Mouse (Mus musculus) small intestine, adult 2 months (tissue): ENCODE measurements at regions not wholly inside any gene's neighbourhood (a gene's known extent, or its start where the extent isn't known, plus 50 kb on each side); places are given as distances from the start of the nearest gene placed in this dataset.

Experiments used
- H3K27ac ChIP-seq: fragments of 200-500 bp; 2 replicates; pipeline ENCODE4 v1.5.1; 2012; ENCODE audit warnings: low read depth, low read length, control low read depth, inconsistent platforms; ENCODE audit not compliant: insufficient read depth
- H3K27me3 ChIP-seq: fragments of 200-500 bp; 2 replicates; pipeline ENCODE4 v1.6.1; 2012; ENCODE audit warnings: mild to moderate bottlenecking, moderate library complexity, low read length, inconsistent platforms; ENCODE audit not compliant: control insufficient read depth, insufficient read depth
- H3K36me3 ChIP-seq: fragments of 200-500 bp; 2 replicates; pipeline ENCODE4 v1.6.1; 2012; ENCODE audit warnings: mild to moderate bottlenecking, low read length, control low read depth, inconsistent platforms; ENCODE audit not compliant: control insufficient read depth, insufficient read depth
- H3K4me1 ChIP-seq: fragments of 200-500 bp; 2 replicates; pipeline ENCODE4 v1.6.1; 2012; ENCODE audit warnings: low read length, inconsistent platforms, mixed read lengths; ENCODE audit not compliant: control insufficient read depth, insufficient read depth, insufficient read length
- H3K4me3 ChIP-seq: fragments of 200-500 bp; 2 replicates; pipeline ENCODE4 v1.5.1; 2012; ENCODE audit warnings: low read depth, mild to moderate bottlenecking, control low read depth, inconsistent platforms, low read length, moderate library complexity
- CTCF ChIP-seq: fragments of 200-500 bp; IDR thresholded peaks from 2 replicates; pipeline ENCODE4 v1.5.1; 2012; ENCODE audit warnings: low read depth, mild to moderate bottlenecking, control low read depth, inconsistent platforms, low read length, moderate library complexity, mixed read lengths; ENCODE audit not compliant: insufficient replicate concordance, insufficient read length; ENCODE audit errors: extremely low read depth
- POLR2A ChIP-seq: fragments of 200-500 bp; IDR thresholded peaks from 2 replicates; pipeline ENCODE4 v1.6.1; 2012; ENCODE audit warnings: low read depth, mild to moderate bottlenecking, control low read depth, inconsistent platforms, low read length, moderate library complexity
- WGBS: fragments of 180-500 bp; shearing (Covaris S2); methylation state at CpG from one replicate; pipeline ENCODE4 v1.1.7; 2018; 5-methylcytosine and 5-hydroxymethylcytosine counted together

DNA sequence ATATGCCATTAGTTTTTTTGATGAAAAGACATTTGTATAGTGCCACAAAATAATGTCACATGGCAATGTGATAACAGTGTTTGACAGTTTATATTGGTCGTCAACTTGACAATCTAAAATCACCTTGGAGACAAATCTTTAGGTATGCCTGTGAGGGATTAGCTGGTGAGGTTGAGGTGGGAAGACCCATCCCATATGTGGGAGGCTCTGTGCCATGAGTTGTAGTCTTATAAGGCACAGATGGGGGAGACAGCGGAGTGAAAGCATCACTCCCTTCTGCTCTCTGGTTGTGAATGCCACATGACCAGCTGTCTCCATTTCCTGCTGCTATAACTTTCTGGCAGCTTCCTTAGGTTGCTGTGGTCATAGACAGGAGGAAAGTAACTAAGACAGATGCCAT, 242.4 kb upstream of the Ccdc54 start:
- Histone ChIP-seq H3K4me3 (no peak overlapping the region), H3K36me3 (no peaks in the 10 kb centered on the region), H3K4me1 (no peaks in the 10 kb centered on the region), H3K27me3 (no peaks in the 10 kb centered on the region), H3K27ac (no peak overlapping the region)
- TF ChIP-seq POLR2A (no peak), CTCF (no peak)
- 83% methylated on average over 2 of the region's 2 CpGs for WGBS

DNA sequence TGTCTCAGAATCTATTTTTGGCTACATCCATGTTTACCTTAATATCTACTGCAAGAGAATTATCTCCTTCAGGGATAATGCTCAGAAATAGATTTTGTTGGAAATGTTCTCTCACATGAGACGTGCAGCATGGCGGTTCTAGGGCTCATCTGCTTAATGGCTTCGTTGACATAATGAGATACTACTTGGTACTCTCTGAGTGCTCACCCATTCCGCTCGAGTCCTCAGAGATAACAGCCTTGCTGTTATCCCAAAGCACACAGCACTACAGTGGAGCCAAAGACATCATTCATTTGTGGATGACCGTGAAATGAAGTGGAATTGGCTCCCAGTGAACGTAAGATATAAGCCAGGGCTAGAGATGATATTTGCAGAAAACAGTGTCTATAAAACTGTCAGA, 231.4 kb upstream of the Ccdc54 start:
- no peak for TF ChIP-seq CTCF
- TF ChIP-seq POLR2A, result no peak
- Histone ChIP-seq H3K27ac (no peak overlapping the region), H3K27me3 (no peaks in the 10 kb centered on the region), H3K36me3 (no peaks in the 10 kb centered on the region), H3K4me1 (no peaks in the 10 kb centered on the region), H3K4me3 (no peak overlapping the region)
- WGBS, result 23% methylated on average over 7 of the region's 7 CpGs

DNA sequence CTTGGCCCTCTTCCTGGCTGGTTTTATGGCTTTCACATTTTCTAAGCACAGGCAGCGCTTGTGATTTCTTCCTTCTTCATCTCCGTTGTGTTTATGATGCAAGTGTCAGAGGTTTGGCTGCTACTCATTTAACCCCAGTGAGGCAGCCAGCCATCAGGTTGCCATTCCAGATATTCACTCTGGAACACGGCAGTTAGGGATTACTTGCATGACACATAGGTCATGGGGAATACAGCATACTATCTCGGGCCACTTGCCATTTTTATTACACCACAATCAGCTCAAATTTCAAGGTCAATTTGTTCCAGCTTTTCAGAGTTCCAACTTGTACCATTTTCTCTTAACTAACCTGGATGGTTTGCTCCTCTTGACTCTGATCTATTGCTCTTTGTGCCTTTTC, 223.7 kb upstream of the Ccdc54 start:
- no peaks in the 10 kb centered on the region for H3K36me3 ChIP-seq
- no peaks in the 10 kb centered on the region for H3K27me3 ChIP-seq
- H3K27ac ChIP-seq, result no peak overlapping the region
- no peak overlapping the region for H3K4me3 ChIP-seq
- WGBS, result 17% methylated on average over 4 of the region's 4 CpGs
- TF ChIP-seq POLR2A (no peak), CTCF (no peak)
- no peaks in the 10 kb centered on the region for H3K4me1 ChIP-seq

DNA sequence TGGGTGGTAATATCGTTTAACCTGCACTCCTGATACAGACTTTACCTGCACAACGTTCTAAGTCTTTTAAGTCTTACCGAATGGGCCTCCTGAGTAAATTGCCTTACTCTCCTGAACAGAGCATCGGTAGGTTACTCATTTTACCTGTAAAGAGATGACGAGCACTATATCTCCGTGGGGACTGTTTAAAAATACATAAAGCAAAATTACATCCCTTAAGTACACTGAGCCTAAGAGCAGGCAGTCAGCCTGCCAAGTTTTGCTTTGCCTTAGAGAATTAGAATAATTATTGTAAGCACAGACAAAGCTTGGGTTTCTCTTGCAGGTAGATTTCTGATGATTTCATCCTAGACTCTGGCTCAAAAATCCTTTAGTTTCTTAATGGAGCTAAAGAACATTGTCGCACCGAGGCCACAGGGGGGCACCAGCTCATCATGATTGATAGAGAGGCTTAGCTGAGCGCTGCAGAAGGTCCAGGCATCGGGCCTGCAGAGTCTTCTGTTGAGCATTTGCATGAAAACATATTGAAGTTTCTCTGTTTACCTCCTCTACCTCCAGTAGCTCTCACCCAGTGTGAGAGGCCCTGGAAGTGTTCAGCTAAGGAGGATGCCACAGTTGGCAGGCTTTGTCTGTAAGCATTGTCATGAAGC, 208.3 kb upstream of the Ccdc54 start:
- WGBS, result 46% methylated on average over 10 of the region's 10 CpGs
- no peak overlapping the region for H3K27ac ChIP-seq
- no peak overlapping the region for H3K4me3 ChIP-seq
- H3K27me3 ChIP-seq, result no peaks in the 10 kb centered on the region
- TF ChIP-seq CTCF, result peak; percentile 40; the same call in 1 of the 2 replicates
- TF ChIP-seq POLR2A, result no peak
- H3K4me1 ChIP-seq, result no peaks in the 10 kb centered on the region
- no peaks in the 10 kb centered on the region for H3K36me3 ChIP-seq

DNA sequence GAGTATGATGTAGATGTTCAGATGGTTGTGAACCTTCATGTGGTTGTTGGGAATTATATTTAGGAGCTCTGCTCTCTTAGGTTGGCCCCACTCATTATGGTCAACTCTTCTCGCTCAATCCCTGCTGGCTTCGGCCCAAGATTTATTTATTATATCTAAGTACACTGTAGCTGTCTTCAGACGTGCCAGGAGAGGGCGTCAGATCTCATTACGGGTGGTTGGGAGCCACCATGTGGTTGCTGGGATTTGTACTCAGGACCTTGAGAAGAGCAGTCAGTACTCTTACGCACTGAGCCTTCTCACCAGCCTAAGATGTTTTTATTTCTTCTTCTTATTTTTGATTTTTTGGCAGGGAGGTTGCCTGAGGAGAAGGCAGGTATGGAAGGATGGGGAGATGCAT, 207.1 kb upstream of the Ccdc54 start:
- TF ChIP-seq CTCF (no peak), POLR2A (no peak)
- WGBS, result 65% methylated on average over 6 of the region's 6 CpGs
- no peaks in the 10 kb centered on the region for H3K4me1 ChIP-seq
- no peaks in the 10 kb centered on the region for H3K36me3 ChIP-seq
- no peaks in the 10 kb centered on the region for H3K27me3 ChIP-seq
- no peak overlapping the region for H3K27ac ChIP-seq
- no peak overlapping the region for H3K4me3 ChIP-seq

DNA sequence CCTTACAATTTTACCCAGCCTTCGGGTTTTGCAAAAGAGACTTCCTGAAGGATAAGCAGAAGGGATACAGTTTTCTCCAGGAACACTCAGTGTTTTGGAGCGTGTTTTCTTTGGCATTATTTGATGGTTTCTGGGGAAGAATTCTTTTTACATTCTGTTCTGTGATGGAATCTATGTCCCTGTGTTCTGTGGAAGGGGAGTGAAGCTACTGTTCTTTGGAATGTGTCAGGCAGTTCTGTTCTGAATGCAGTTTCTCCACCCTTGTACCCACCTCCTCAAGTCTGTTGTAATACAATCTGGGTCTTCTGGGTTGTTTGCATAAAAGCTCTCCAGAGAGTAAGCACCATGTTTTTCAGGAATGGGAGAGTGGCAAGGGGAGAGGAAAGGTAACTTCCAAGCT, 202.0 kb upstream of the Ccdc54 start:
- WGBS, result 82% methylated on average over 2 of the region's 2 CpGs
- Histone ChIP-seq H3K4me3 (no peak overlapping the region), H3K27ac (no peak overlapping the region), H3K27me3 (no peaks in the 10 kb centered on the region), H3K36me3 (no peaks in the 10 kb centered on the region), H3K4me1 (no peaks in the 10 kb centered on the region)
- TF ChIP-seq POLR2A, result no peak
- TF ChIP-seq CTCF, result no peak

DNA sequence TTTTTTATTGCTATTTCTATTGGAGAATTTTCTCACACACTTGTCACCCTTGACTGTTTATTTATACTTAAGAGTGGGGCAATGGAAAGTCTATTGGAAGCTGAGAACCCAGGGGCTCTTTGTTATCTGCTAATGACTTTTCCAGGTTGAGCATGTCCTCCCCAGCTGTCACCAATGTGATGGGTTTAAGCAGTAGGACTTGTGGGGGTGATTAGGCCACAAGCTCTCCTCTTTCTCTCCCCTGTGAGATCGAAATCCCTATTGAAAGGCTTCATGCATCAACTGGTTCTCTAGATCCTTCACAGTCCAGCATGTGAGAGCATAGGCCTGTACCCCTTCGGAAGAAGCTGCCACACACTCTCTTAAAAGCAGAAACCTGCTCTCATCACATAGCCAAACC, 201.6 kb upstream of the Ccdc54 start:
- Histone ChIP-seq H3K36me3 (no peaks in the 10 kb centered on the region), H3K27me3 (no peaks in the 10 kb centered on the region), H3K27ac (no peak overlapping the region), H3K4me1 (no peaks in the 10 kb centered on the region), H3K4me3 (no peak overlapping the region)
- 76% methylated on average over 2 of the region's 2 CpGs for WGBS
- no peak for TF ChIP-seq POLR2A
- TF ChIP-seq CTCF, result no peak
